Mouse (Mus musculus) small intestine, adult 2 months (tissue): ENCODE data around the gene Gle1.

Experiments
- CTCF ChIP-seq: fragments of 200-500 bp; IDR thresholded peaks from 2 replicates; pipeline ENCODE4 v1.5.1; 2012; ENCODE audit warnings: low read depth, mild to moderate bottlenecking, control low read depth, inconsistent platforms, low read length, moderate library complexity, mixed read lengths; ENCODE audit not compliant: insufficient replicate concordance, insufficient read length; ENCODE audit errors: extremely low read depth
- POLR2A ChIP-seq: fragments of 200-500 bp; IDR thresholded peaks from 2 replicates; pipeline ENCODE4 v1.6.1; 2012; ENCODE audit warnings: low read depth, mild to moderate bottlenecking, control low read depth, inconsistent platforms, low read length, moderate library complexity

GRCm38 (mm10) chr2:29968638-29969037, 33.4 kb downstream of the Gle1 start:
- TF ChIP-seq CTCF (no peak), POLR2A (no peak)
